Comparison of ENCODE assay signal across 8 mouse cellular contexts in the genomic region with DNA sequence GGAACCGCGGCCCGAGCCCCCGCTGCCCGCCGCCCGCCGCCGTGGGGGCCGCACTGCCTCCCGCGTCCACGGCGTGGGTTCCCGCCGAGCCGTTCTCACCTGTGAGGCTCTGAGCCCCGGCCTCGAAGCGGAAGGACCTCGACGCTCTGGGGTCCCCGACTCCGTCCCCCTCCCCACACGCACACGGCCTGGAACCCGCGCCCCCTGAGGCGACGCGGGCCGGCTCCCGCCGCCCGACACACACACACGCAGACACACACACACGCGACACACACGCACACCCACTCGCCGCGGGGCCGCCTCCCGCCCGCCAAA. TPM values are rescaled to one million over a fixed set of nuclear protein-coding genes. Genes with fewer than 3 reads are reported as not detected.
DNase-seq lines count a peak whose midpoint lies in the region; ATAC-seq and TF ChIP-seq lines count a peak whose summit lies in the region.

No protein-coding gene starts in this region.

- no peak for TF ChIP-seq CTCF in left cerebral cortex, adult 2 months (IDR thresholded peaks at IDR 0.05)

- WGBS in embryonic facial prominence, embryonic 12.5 days, result 1% methylated on average over 41 of the region's 45 CpGs
- 1% methylated on average over 32 of the region's 45 CpGs for WGBS in hindbrain, embryonic 15.5 days

- peak overlapping the region; percentile 100 for H3ac ChIP-seq in myocyte (ENCODE audit: control insufficient read depth, insufficient read length)

- peak overlapping the region; percentile 71 for H3K4me2 ChIP-seq in embryonic facial prominence, embryonic 12.5 days (replicated peaks)
- H3K4me2 ChIP-seq in hindbrain, embryonic 15.5 days, result peak overlapping the region; percentile 59
- H3K4me2 ChIP-seq in myocyte (ENCODE audit: low read depth), result no peak overlapping the region

- H3K4me1 ChIP-seq in embryonic facial prominence, embryonic 12.5 days, result peaks cover 20% of the 10 kb centered on the region
- H3K4me1 ChIP-seq in hindbrain, embryonic 15.5 days (replicated peaks), result peaks cover 22% of the 10 kb centered on the region

- no peaks in the 10 kb centered on the region for H3K27me3 ChIP-seq in embryonic facial prominence, embryonic 12.5 days
- H3K27me3 ChIP-seq in hindbrain, embryonic 15.5 days, result no peaks in the 10 kb centered on the region
- H3K27me3 ChIP-seq in myocyte (ENCODE audit: control insufficient read depth, insufficient read depth, insufficient read length), result no peaks in the 10 kb centered on the region

- peak overlapping the region; percentile 99 for H3K9ac ChIP-seq in embryonic facial prominence, embryonic 12.5 days
- peak overlapping the region; percentile 78 for H3K9ac ChIP-seq in hindbrain, embryonic 15.5 days

- ATAC-seq in embryonic facial prominence, embryonic 12.5 days (ENCODE audit: insufficient number of reproducible peaks, insufficient read depth, low FRiP score, low TSS enrichment), result peak; percentile 19; the same call in 1 of the 2 replicates
- ATAC-seq in hindbrain, embryonic 15.5 days (ENCODE audit: low FRiP score, low read depth), result peak; percentile 21

- H3K4me3 ChIP-seq in left cerebral cortex, adult 2 months, result peak overlapping the region; percentile 83
- H3K4me3 ChIP-seq in embryonic facial prominence, embryonic 12.5 days, result peak overlapping the region; percentile 94
- peak overlapping the region; percentile 85 for H3K4me3 ChIP-seq in hindbrain, embryonic 15.5 days
- peak overlapping the region; percentile 75 for H3K4me3 ChIP-seq in myocyte

- peak; percentile 48 for TF ChIP-seq POLR2A in myocyte (IDR thresholded peaks at IDR 0.05; ENCODE audit: insufficient read length, low read depth)

- peaks cover 53% of the 10 kb centered on the region for H3K79me2 ChIP-seq in myocyte (ENCODE audit: control insufficient read depth, insufficient read depth)

- DNase-seq in left cerebral cortex, adult 2 months (ENCODE audit: extremely low spot score in 1 of 2, low spot score in 2 of 2), result no peak
- DNase-seq in left cerebral cortex, adult 11 months (ENCODE audit: low spot score), result no peak
- no peak for DNase-seq in gastrocnemius, postnatal 14 days
- no peak for DNase-seq in adrenal gland, adult 18-20 months (ENCODE audit: low spot score in 2 of 2)
- no peak for DNase-seq in urinary bladder, postnatal 36 days (ENCODE audit: low spot score in 2 of 2)

- H3K36me3 ChIP-seq in embryonic facial prominence, embryonic 12.5 days, result no peaks in the 10 kb centered on the region
- no peaks in the 10 kb centered on the region for H3K36me3 ChIP-seq in hindbrain, embryonic 15.5 days
- H3K36me3 ChIP-seq in myocyte (ENCODE audit: control insufficient read depth, insufficient read depth), result no peaks in the 10 kb centered on the region

- H3K27ac ChIP-seq in left cerebral cortex, adult 2 months, result peak overlapping the region; percentile 89
- H3K27ac ChIP-seq in embryonic facial prominence, embryonic 12.5 days, result peak overlapping the region; percentile 99
- H3K27ac ChIP-seq in hindbrain, embryonic 15.5 days (replicated peaks), result peak overlapping the region; percentile 99

- intact Hi-C loops in left cerebral cortex, adult 2 months (cut with DNase I), result loop anchor here (5.0 kb wide), 1 partner anchor 951 kb away; the partner anchor contains the start of gene Paqr3
- intact Hi-C loops in gastrocnemius, postnatal 14 days (cut with DNase I; ENCODE audit: low total_unique reads), result loop anchor here (5.0 kb wide), 1 partner anchor 46 kb away; the partner anchor contains the start of gene Mrpl1

- no peaks in the 10 kb centered on the region for H3K9me3 ChIP-seq in embryonic facial prominence, embryonic 12.5 days
- no peaks in the 10 kb centered on the region for H3K9me3 ChIP-seq in hindbrain, embryonic 15.5 days

TF ChIP-seq in myocyte, 11 proteins besides CTCF, POLR2A, EP300 and RAD21:
- TF ChIP-seq MYOD1 (IDR thresholded peaks at IDR 0.05; ENCODE audit: control insufficient read depth in 1 of 3, insufficient read length in 2 of 3, low read depth in 2 of 3) (peak in 1 of 3 experiments; percentile 9), POLR2AphosphoS2 (IDR thresholded peaks at IDR 0.05; ENCODE audit: insufficient read length, low read depth) (peak; percentile 56), MAX (IDR thresholded peaks at IDR 0.05; ENCODE audit: low read depth) (no peak)

RNA-seq across cellular contexts. Expression of gene Cnot6l, which starts 2.8 kb away (rescaled TPM):
- 10 to 100 TPM; 73.4 to 78.3 TPM for total RNA-seq in left cerebral cortex, adult 2 months (2021)
- polyA plus RNA-seq in embryonic facial prominence, embryonic 12.5 days (2016; fragmentation: Nextera tagmentation; extraction: Ambion mirVana), result 20.0 and 21.9 TPM in 2 replicates
- 12.1 and 15.4 TPM in 2 replicates for polyA plus RNA-seq in hindbrain, embryonic 15.5 days (2015; fragmentation: Nextera tagmentation; extraction: Ambion mirVana)
- polyA plus RNA-seq in myocyte (2012; fragmentation: generic; extraction: Trizol), result 26.5 TPM
- total RNA-seq in gastrocnemius, postnatal 14 days (2021), result 10 to 100 TPM; 37.8 to 46.4 TPM
- 10 to 100 TPM; 48.7 to 84.9 TPM for total RNA-seq in adrenal gland, adult 18-20 months (2021)

RNA-seq across cellular contexts. Expression of gene Mrpl1, which starts 48.1 kb away (rescaled TPM):
- total RNA-seq in left cerebral cortex, adult 2 months (2021), result 10 to 100 TPM; 14.1 to 15.1 TPM
- polyA plus RNA-seq in embryonic facial prominence, embryonic 12.5 days (2016; fragmentation: Nextera tagmentation; extraction: Ambion mirVana), result 23.1 and 24.0 TPM in 2 replicates
- 14.6 and 16.8 TPM in 2 replicates for polyA plus RNA-seq in hindbrain, embryonic 15.5 days (2015; fragmentation: Nextera tagmentation; extraction: Ambion mirVana)
- polyA plus RNA-seq in myocyte (2012; fragmentation: generic; extraction: Trizol), result 7.5 TPM
- 10 to 100 TPM; 21.1 to 22.2 TPM for total RNA-seq in gastrocnemius, postnatal 14 days (2021)
- total RNA-seq in adrenal gland, adult 18-20 months (2021), result 10 to 100 TPM; 19.6 to 20.2 TPM
